Mouse (Mus musculus) layer of hippocampus, adult 11-12 months (tissue): Measurements from ENCODE around the gene Nxf7.
"Not testable (repeated sequence)": the region's sequence is repeated elsewhere in the genome, so short reads cannot be mapped to it uniquely, and the experiment has no call there.

Source experiments
- DNase-seq: peaks from one replicate; pipeline ENCODE4 v3.0.0; 2022; ENCODE audit warnings: low spot score

Gene Nxf7

GRCm38 (mm10) chrX:135598677-135599076 lies at the start of gene Nxf7:
Gene Nxf7, minus strand, starts transcription at chrX:135598777.
- no peak for DNase-seq

GRCm38 (mm10) chrX:135627605-135628004 lies 29.0 kb upstream of the Nxf7 start, which contains the start of gene Prame:
Gene Prame, minus strand, starts transcription at chrX:135627705.
- DNase-seq: no peak

GRCm38 (mm10) chrX:135601298-135602029 lies 2.9 kb upstream of the Nxf7 start:
- peak; percentile 54 for DNase-seq

GRCm38 (mm10) chrX:135598096-135598495 lies 481 bp downstream of the Nxf7 start:
- DNase-seq: peak; percentile 6

GRCm38 (mm10) chrX:135576412-135576811 lies 22.2 kb downstream of the Nxf7 start:
- no peak for DNase-seq

- not testable (repeated sequence) for DNase-seq
Measured at GRCm38 (mm10) chrX:135574958-135575628, 23.5 kb downstream of the Nxf7 start.

GRCm38 (mm10) chrX:135574261-135574957 lies 24.2 kb downstream of the Nxf7 start:
- not testable (repeated sequence) for DNase-seq

GRCm38 (mm10) chrX:135569467-135569866 lies 29.1 kb downstream of the Nxf7 start:
- peak; percentile 72 for DNase-seq

GRCm38 (mm10) chrX:135564934-135565333 lies 33.6 kb downstream of the Nxf7 start:
- not testable (repeated sequence) for DNase-seq

- no peak for DNase-seq
Measured at GRCm38 (mm10) chrX:135562841-135563240, 35.7 kb downstream of the Nxf7 start.

GRCm38 (mm10) chrX:135561693-135562092 lies 36.9 kb downstream of the Nxf7 start:
- DNase-seq: not testable (repeated sequence)

GRCm38 (mm10) chrX:135560933-135561332 lies 37.6 kb downstream of the Nxf7 start:
- DNase-seq: peak; percentile 34

GRCm38 (mm10) chrX:135559665-135560064 lies 38.9 kb downstream of the Nxf7 start:
- DNase-seq: peak; percentile 57
